Mouse (Mus musculus) stomach, postnatal 0 days (tissue): Measurements from ENCODE around the gene Tnrc6b. TPM values are rescaled to one million over a fixed set of nuclear protein-coding genes. Genes with fewer than 3 reads are reported as not detected.

Experiments used
- ATAC-seq: fragments of 200-750 bp; cut with Nextera tagmentation; 2 replicates; pipeline ENCODE4 v1.8.0; 2017; ENCODE audit not compliant: low FRiP score, low TSS enrichment
- DNase-seq: peaks from one replicate; pipeline ENCODE4 v3.0.0-alpha.2; 2016; ENCODE audit warnings: low spot score
- H3K27ac ChIP-seq: fragments of 300-500 bp; sonication (generic); replicated peaks from 2 replicates; pipeline ENCODE4 v1.5.1; 2014; ENCODE audit warnings: mild to moderate bottlenecking, control low read depth
- H3K27me3 ChIP-seq: fragments of 300-500 bp; sonication (generic); 2 replicates; pipeline ENCODE4 v1.6.1; 2014; ENCODE audit warnings: low read length; ENCODE audit not compliant: control insufficient read depth, insufficient read depth
- H3K36me3 ChIP-seq: fragments of 300-500 bp; sonication (generic); 2 replicates; pipeline ENCODE4 v1.6.1; 2014; ENCODE audit warnings: low read length, mixed read lengths; ENCODE audit not compliant: control insufficient read depth, insufficient read depth
- H3K4me1 ChIP-seq: fragments of 300-500 bp; sonication (generic); replicated peaks from 2 replicates; pipeline ENCODE4 v1.6.1; 2014; ENCODE audit warnings: antibody characterized with exemption; ENCODE audit not compliant: control insufficient read depth, insufficient read depth
- H3K4me2 ChIP-seq: fragments of 300-500 bp; sonication (generic); replicated peaks from 2 replicates; pipeline ENCODE4 v1.6.1; 2014; ENCODE audit warnings: low read depth, mild to moderate bottlenecking, control low read depth, moderate library complexity
- H3K4me3 ChIP-seq: fragments of 300-500 bp; sonication (generic); 2 replicates; pipeline ENCODE4 v1.5.1; 2014; ENCODE audit warnings: low read depth, low read length, control low read depth
- H3K9ac ChIP-seq: fragments of 300-500 bp; sonication (generic); 2 replicates; pipeline ENCODE4 v1.6.1; 2014; ENCODE audit warnings: mild to moderate bottlenecking, low read length, control low read depth, mixed read lengths
- H3K9me3 ChIP-seq: fragments of 300-500 bp; sonication (generic); 2 replicates; pipeline ENCODE4 v1.6.1; 2016; ENCODE audit warnings: low read length; ENCODE audit not compliant: control insufficient read depth
- CTCF ChIP-seq: IDR thresholded peaks from 2 replicates; pipeline ENCODE4 v1.5.1; 2016; ENCODE audit warnings: antibody characterized with exemption, low read depth, mild to moderate bottlenecking, moderate library complexity
- EP300 ChIP-seq: optimal IDR thresholded peaks from 2 replicates; pipeline ENCODE3; 2016; ENCODE audit warnings: antibody characterized with exemption
- WGBS: fragments of 180-500 bp; shearing (Covaris S2); extraction: QIAGEN DNeasy Blood & Tissue Kit; methylation state at CpG from one replicate; pipeline ENCODE4 v1.1.7; 2014; 5-methylcytosine and 5-hydroxymethylcytosine counted together
- polyA plus RNA-seq: library from polyadenylated mRNA; unstranded; fragments of >200 nt; fragmentation: Nextera tagmentation; extraction: Ambion mirVana; gene quantifications from 2 replicates; pipeline ENCODE4 v1.2.1, GENCODE M21; 2015

Gene Tnrc6b
- polyA plus RNA-seq, 1 experiment from 2014 or later, result 8.5 TPM

- Histone ChIP-seq H3K27ac (no peak overlapping the region), H3K4me2 (no peak overlapping the region), H3K9me3 (no peaks in the 10 kb centered on the region), H3K9ac (no peak overlapping the region), H3K27me3 (no peaks in the 10 kb centered on the region), H3K4me3 (no peak overlapping the region), H3K36me3 (peaks cover 28% of the 10 kb centered on the region), H3K4me1 (no peaks in the 10 kb centered on the region)
- TF ChIP-seq EP300, result no peak
- TF ChIP-seq CTCF, result no peak
- no peak for ATAC-seq
- WGBS, result 87% methylated on average over 21 of the region's 21 CpGs
- DNase-seq, result no peak
Observed at GRCm38 (mm10) chr15:80876231-80876630, 165.1 kb downstream of the Tnrc6b start.

- H3K9me3 ChIP-seq, result no peaks in the 10 kb centered on the region
- no peak overlapping the region for H3K4me2 ChIP-seq
- TF ChIP-seq CTCF, result no peak
- no peak for TF ChIP-seq EP300
- ATAC-seq (no peak), DNase-seq (no peak)
- 84% methylated on average over 8 of the region's 8 CpGs for WGBS
- H3K27me3 ChIP-seq, result no peaks in the 10 kb centered on the region
- H3K4me1 ChIP-seq, result no peaks in the 10 kb centered on the region
- no peak overlapping the region for H3K27ac ChIP-seq
- no peak overlapping the region for H3K9ac ChIP-seq
- H3K36me3 ChIP-seq, result peaks cover 33% of the 10 kb centered on the region
- no peak overlapping the region for H3K4me3 ChIP-seq
Observed at GRCm38 (mm10) chr15:80884095-80884494, 173.0 kb downstream of the Tnrc6b start.

GRCm38 (mm10) chr15:80886361-80887156 lies 175.4 kb downstream of the Tnrc6b start:
- Histone ChIP-seq H3K36me3 (peaks cover 20% of the 10 kb centered on the region), H3K9me3 (no peaks in the 10 kb centered on the region)
- 53% methylated on average over 1 of the region's 1 CpGs for WGBS

GRCm38 (mm10) chr15:80892341-80892740 lies 181.2 kb downstream of the Tnrc6b start:
- Histone ChIP-seq H3K4me1 (no peaks in the 10 kb centered on the region), H3K4me3 (no peak overlapping the region), H3K4me2 (no peak overlapping the region), H3K27ac (no peak overlapping the region), H3K9me3 (no peaks in the 10 kb centered on the region), H3K27me3 (no peaks in the 10 kb centered on the region), H3K9ac (no peak overlapping the region), H3K36me3 (peaks cover 28% of the 10 kb centered on the region)
- ATAC-seq (no peak), DNase-seq (no peak)
- TF ChIP-seq EP300 (no peak), CTCF (no peak)
- WGBS, result 92% methylated on average over 3 of the region's 3 CpGs

More at GRCm38 (mm10) chr15:80886361-80887156, 175.4 kb downstream of the Tnrc6b start:
- no peak overlapping the region for H3K27ac ChIP-seq
- H3K27me3 ChIP-seq, result no peaks in the 10 kb centered on the region
- no peak overlapping the region for H3K4me2 ChIP-seq
- no peak for DNase-seq
- no peaks in the 10 kb centered on the region for H3K4me1 ChIP-seq
- TF ChIP-seq CTCF (no peak), EP300 (no peak)
- ATAC-seq, result no peak
- no peak overlapping the region for H3K4me3 ChIP-seq
- no peak overlapping the region for H3K9ac ChIP-seq

- TF ChIP-seq EP300 (no peak), CTCF (no peak)
- no peak overlapping the region for H3K9ac ChIP-seq
- peaks cover 20% of the 10 kb centered on the region for H3K36me3 ChIP-seq
- H3K4me3 ChIP-seq, result no peak overlapping the region
- no peaks in the 10 kb centered on the region for H3K9me3 ChIP-seq
- no peak overlapping the region for H3K27ac ChIP-seq
- no peaks in the 10 kb centered on the region for H3K4me1 ChIP-seq
- DNase-seq (no peak), ATAC-seq (no peak)
- WGBS, result 84% methylated on average over 10 of the region's 10 CpGs
- H3K27me3 ChIP-seq, result no peaks in the 10 kb centered on the region
- no peak overlapping the region for H3K4me2 ChIP-seq
Observed at GRCm38 (mm10) chr15:80896741-80897140, 185.6 kb downstream of the Tnrc6b start.

- no peak overlapping the region for H3K27ac ChIP-seq
- peaks cover 22% of the 10 kb centered on the region for H3K36me3 ChIP-seq
- 87% methylated on average over 5 of the region's 5 CpGs for WGBS
- H3K4me2 ChIP-seq, result no peak overlapping the region
- no peaks in the 10 kb centered on the region for H3K4me1 ChIP-seq
- H3K27me3 ChIP-seq, result no peaks in the 10 kb centered on the region
- H3K9me3 ChIP-seq, result no peaks in the 10 kb centered on the region
- H3K4me3 ChIP-seq, result no peak overlapping the region
- H3K9ac ChIP-seq, result no peak overlapping the region
- TF ChIP-seq EP300 (no peak), CTCF (no peak)
- ATAC-seq (no peak), DNase-seq (no peak)
Observed at GRCm38 (mm10) chr15:80897911-80898310, 186.8 kb downstream of the Tnrc6b start.
